Mouse (Mus musculus) adrenal gland, postnatal 14 days (tissue): Measurements from ENCODE around the gene Rbm41. TPM values are rescaled to one million over a fixed set of nuclear protein-coding genes. Genes with fewer than 3 reads are reported as not detected.

Experiments used
- DNase-seq: peaks from one replicate; pipeline ENCODE4 v3.0.0; 2021; ENCODE audit warnings: mixed read lengths
- long read RNA-seq, 2 experiments: library from polyadenylated mRNA; stranded (forward); transcript quantifications; one replicate each; pipeline ENCODE4 v2.0.0; 2021
- total RNA-seq: library from RNA; stranded (reverse); gene quantifications from 2 replicates; pipeline ENCODE4 v1.2.3, GENCODE M21; 2021

Gene Rbm41
- 8.1 and 9.8 TPM in 2 replicates for total RNA-seq
- long read RNA-seq, experiment 1: 0 reads
- long read RNA-seq, experiment 2, partial matches to known transcripts: 0 of 2 reads
- long read RNA-seq, experiment 2, other reads (novel, unspliced or antisense): 1 of 2 reads

- peak; percentile 45 for DNase-seq
These were observed at the start of gene Rbm41 for GRCm38 (mm10) chrX:139997740-139998690. Gene Rbm41, minus strand, starts transcription at chrX:139998595.

DNA sequence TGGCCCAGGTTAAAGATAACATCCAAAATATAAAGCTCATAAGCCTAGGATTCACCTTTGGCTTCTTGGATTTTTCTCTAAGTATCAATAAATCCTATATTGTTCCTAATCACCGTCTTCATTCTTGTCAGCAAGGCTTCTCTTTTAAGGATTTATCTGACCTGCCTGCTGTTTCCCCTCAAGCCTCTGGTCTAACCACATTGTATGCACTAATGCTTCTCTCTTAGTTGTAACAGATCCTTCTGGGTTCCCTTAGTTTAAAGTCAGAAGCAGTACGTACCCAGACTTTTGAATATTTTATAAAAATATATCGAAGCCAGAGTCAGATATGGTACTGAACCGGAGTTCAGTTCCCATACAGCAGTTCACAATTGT is 283 bp upstream of the Rbm41 start:
- no peak for DNase-seq

- no peak for DNase-seq
These were observed 16.3 kb downstream of the Rbm41 start for GRCm38 (mm10) chrX:139982115-139982514.

- no peak for DNase-seq
These were observed 64.9 kb downstream of the Rbm41 start for GRCm38 (mm10) chrX:139933507-139933906.

GRCm38 (mm10) chrX:139932472-139932871 is 65.9 kb downstream of the Rbm41 start:
- peak; percentile 3 for DNase-seq

DNA sequence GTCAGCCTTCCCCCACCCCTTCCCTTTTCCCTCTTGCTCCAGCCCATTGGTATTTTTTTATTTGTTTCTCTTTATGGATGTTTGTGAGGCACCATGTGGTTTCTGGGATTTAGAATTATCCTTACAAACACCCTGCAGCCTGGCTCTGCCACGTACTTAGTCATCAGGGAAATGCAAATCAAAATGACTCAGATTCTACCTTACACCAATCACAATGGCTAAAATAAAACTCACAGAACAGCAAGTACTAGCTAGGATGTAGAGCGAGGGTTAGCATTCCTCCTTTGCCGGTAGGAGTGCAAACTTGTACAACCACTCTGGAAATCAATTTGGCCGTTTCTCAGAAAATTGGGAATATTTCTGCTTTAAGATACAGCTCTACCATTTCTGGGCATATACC is 77.8 kb downstream of the Rbm41 start:
- DNase-seq: no peak

DNA sequence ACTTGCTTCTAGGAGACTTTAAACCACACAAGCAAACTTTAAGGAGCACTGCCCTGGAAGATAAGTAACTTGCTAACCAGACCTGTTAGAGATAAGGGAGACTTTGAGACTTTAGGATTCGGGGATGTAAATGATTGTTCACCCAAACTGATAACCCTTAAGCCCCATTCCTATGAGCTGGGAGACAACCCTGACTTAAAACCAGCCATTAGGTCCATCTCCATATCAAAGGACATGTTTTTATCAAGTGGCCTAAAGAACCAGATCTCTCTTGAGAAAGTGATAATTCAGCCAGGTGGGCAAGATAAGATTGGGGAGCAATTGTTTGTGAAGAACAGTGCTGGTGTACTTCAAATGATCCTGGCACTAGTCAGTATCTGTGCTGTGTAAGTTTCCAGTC is 107.0 kb downstream of the Rbm41 start:
- DNase-seq: no peak

DNA sequence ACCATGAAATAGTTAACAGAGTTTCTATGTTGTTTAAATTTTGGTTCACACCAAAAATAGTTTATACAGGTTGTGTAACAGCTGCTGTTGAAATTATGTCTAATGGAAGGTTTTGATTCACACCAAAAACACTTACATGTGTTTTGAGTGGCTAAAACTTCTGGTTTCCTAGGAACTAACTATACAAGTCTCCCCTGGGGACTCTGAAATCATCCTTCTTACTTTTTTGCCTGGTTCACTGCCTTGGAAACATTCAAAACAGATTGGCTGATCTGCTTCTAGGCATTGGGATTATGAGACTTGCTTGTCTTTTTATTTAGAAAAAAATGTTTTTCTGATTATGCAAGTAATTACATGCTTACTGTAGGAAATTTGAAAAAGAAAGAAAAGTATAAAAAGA is 115.2 kb downstream of the Rbm41 start:
- DNase-seq: no peak

- peak; percentile 39 for DNase-seq
These were observed 120.5 kb downstream of the Rbm41 start for GRCm38 (mm10) chrX:139877936-139878335.

DNA sequence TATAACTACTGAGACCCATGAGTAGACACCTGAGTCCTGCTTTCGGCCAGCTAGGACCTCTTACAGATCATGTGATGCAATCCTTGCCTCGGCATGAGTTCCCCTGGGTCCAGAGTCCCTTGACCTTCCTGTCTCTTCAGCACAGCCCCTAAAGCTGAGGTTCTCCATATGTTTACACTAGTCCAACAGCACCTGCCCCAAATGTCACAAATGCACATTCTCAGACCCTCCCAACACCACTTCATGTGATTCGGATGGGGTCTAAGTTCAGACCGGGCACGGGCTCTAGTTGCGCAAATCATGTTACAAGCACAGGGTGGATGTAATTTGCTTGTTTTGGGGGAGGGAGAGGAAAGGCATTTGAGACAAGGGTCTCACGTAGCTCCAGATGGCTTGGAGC is 121.3 kb downstream of the Rbm41 start:
- no peak for DNase-seq

DNA sequence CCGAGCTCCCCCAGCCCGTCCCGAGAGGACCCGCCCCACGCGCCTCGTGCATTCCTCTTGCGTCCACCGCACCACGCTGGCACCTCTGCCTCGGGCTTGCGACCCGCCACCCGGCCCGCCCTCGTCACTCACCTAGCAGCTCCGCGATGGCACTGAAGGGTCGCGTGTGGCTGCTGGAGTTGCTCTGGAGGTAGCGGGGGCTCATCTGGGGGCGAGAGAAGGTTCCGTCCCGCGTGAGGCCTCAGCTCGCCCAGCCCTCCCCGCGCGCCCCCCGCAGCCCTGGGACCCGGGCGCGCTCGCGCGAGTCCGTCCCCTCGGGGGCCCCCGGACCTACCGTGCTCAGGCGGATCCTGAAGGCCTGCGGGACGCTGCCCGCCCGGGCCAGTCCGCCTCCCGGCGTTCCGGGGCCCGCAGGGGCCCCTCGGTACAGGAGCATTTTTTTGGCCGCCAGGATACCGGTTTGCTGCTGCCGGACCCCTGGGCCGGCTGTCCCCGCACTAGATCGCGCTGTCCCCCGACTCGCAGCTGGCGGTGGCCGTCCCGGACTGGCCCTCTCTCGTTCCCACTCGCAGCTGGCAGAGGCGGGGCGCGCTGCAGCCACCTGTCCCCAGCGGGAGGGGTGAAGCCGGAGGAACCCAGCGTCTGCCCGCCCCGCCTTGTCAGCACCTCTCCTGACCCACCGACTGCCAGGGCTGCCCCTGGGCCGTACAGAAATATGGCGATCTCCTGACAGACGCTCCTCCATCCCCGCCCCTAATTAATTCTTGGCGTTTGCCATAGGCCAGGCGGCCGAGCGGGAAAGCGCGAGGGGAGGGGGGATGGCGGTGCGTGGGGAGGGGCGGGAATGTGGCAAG is 127.2 kb downstream of the Rbm41 start, which contains the start of gene Morc4:
Gene Morc4, minus strand, starts transcription at position 740 of the 854 bp plus-strand sequence.
- DNase-seq: peak; percentile 70

DNA sequence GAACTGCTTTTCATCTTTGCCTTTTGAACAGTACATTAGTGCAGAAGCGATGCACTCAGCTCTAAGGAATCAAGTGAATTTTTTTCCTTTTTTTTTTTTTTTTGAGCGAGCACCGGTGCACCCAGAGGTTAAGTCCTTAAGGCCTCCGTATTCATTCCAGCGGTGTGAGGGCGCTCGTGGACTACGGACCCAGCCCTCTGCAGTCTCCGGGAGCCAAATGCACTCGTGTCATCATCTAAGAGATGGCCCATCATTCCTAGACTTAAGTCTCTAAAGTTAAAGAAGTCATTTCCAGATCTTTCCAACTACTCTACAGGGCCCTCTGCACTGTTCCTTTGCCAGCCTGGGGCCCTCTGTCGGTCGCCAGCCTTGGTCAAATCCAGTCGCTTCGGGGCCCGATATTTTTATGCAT is 128.1 kb downstream of the Rbm41 start:
- DNase-seq: peak; percentile 46

DNA sequence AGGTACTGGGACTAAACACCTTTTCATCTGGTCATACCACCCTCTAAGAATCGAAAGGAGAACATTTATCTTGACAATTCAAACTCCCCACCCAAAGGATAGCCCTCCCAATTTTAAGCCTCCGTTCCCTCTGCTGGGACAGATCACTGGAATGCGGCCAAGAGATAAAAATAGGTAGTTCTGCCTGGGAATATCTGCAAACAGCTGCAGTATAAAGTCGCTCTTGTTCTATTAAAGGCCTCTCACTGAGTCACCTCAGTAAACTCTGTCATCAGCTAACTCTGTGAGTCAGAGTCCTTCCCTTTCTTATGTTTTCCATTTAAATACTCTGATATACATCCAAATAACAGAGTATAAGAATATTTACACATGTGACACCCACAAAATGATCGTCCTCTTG is 139.0 kb downstream of the Rbm41 start:
- DNase-seq: no peak

DNA sequence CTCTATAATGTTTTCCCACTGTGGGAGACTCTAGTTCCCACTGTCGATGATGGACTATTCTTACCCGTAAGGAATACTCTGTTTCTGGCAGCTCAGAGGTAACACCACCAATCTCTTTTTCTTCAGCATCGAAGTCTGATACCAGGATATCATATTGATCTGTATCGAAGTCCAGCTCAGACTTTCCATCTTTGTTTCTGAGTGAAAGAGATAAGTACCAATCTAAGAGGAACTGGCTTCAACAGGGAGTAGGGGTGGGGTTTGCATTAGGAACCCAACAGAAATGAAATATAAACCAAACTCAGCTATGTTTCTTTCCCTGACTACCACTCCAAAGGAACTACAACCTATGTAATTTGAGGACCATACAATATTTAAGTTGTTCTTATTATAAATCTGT is 143.6 kb downstream of the Rbm41 start:
- no peak for DNase-seq

DNA sequence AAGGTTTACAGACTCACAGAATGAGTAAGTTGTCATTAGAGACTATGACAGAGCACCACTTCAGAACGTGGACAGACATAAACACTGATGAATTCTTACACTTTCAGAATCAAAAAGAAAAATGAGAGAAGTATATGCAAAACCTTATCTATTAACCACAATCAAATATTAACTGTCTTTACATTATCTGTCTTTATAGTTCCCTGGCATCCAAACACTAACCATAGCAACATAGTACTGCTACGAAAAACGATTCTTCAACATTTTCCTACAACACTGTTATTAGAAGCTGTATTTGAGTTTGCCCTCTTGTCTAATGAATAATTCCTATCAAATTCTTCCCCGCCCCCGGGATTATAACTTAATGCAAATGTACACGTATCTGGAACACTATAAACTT is 157.3 kb downstream of the Rbm41 start:
- no peak for DNase-seq

Other genes starting within 250 kb of the Rbm41 start
- gene Ripply1, start 216.2 kb downstream of the Rbm41 start, total RNA-seq: not detected in 2 replicates
- gene Cldn2, start 197.8 kb downstream of the Rbm41 start, total RNA-seq: 0.23 and 1.9 TPM in 2 replicates
- gene Morc4, start 126.9 kb downstream of the Rbm41 start, total RNA-seq: 5.9 and 9.2 TPM in 2 replicates
- 9.9 and 13.7 TPM in 2 replicates for gene Nup62cl, start 64.1 kb upstream of the Rbm41 start, total RNA-seq
- gene Pih1h3b, start 64.3 kb upstream of the Rbm41 start, total RNA-seq: not detected in 2 replicates